Mouse (Mus musculus): ENCODE data around the gene Misp.
A peak's percentile ranks its signal among the peaks of the same experiment; 100 is the strongest.

DNA sequence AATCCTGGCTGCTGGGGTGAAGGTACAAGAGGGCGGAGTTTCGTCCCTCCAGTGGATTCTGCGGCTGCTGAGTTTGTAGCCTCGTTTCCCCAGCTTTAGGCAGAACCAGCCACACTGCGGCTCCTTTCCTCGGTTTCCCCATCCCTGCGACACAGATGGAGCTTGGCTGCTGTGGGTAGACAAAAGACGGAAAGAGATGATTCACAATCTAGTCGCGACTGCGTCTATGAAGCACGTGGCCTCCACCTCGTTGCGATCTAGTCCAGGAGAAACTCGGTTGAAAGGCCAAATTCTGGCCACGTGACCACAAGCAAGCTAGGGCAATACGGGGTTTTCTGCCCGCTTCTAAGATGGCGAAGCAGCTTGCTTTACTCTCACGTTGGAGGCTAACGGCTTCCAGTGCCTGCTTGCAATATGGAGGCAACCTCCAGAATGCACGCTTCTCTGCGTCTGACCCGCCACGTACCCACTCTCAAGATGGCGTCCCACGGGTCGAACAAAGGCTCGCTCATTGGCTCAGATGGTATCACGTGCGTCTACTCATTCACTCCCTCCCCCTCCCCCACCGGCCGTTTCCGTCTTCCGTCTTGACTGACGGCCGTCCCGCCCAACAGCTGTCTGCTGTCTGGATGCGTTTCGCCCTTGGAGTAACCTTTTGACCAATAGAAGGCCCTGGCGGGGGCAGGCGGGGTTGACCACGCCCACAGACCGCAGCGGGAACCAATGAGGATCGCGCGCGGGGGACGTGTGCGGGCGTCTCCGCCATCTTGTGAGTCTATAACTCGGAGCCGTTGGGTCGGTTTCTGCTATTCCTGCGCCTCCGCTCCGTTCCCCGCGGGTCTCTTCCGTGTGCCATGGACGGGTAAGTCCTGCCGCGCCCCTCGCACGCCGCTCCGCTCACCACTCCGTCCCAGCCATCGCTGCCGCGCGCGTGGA is 33.3 kb downstream of the Misp start, which contains the start of gene Ptbp1:
- TF ChIP-seq POLR2A (IDR thresholded peaks at IDR 0.05; ENCODE audit: borderline replicate concordance, extremely low read depth, low read depth, low read length) (peak; percentile 98), CTCF (IDR thresholded peaks at IDR 0.05; ENCODE audit: insufficient read depth, low read length) (no peak)
